Mouse (Mus musculus) cortical plate, adult 2 months (tissue): ENCODE measurements around the gene Mmp14.

Source experiments
- CTCF ChIP-seq: fragments of 200-500 bp; IDR thresholded peaks from 2 replicates; pipeline ENCODE4 v1.5.1; 2011; ENCODE audit warnings: mild to moderate bottlenecking, control low read depth, low read length; ENCODE audit not compliant: insufficient read depth; ENCODE audit errors: extremely low read depth
- POLR2A ChIP-seq: fragments of 200-500 bp; IDR thresholded peaks from 2 replicates; pipeline ENCODE4 v1.6.1; 2011; ENCODE audit warnings: mild to moderate bottlenecking, low read length, control low read depth; ENCODE audit not compliant: insufficient read depth; ENCODE audit errors: extremely low read depth

DNA sequence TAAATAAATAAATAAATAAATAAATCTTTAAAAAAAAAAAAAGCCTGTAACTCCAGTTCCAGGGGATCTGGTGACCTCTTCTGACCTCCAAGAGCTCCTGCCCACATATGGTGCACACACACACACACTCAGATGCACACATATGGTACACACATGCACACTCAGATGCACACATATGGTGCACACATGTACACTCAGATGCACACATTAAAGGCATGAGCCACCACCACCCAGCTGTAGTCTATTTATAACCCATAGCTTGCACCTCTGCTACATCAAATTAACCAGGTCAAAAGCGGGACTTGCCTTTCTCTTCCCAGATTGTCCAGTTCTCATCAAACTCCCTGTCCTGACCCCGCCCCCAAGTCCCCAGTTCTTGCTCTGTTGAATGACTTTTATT lies 10.4 kb upstream of the Mmp14 start:
- no peak for TF ChIP-seq POLR2A
- no peak for TF ChIP-seq CTCF
